Mouse (Mus musculus) heart, adult 10 weeks (tissue): ENCODE results near the gene Trim3. TPM values are rescaled to one million over a fixed set of nuclear protein-coding genes. Genes with fewer than 3 reads are reported as not detected.

ENCODE experiments used
- polyA plus RNA-seq: library from polyadenylated mRNA; stranded (reverse); fragments of 350-450 nt; fragmentation: Illumina TruSeq; extraction: RNeasy Lipid Tissue Mini Kit (QIAGEN cat#74804); gene quantifications from one replicate; pipeline ENCODE4 v1.2.3, GENCODE M21; 2014; ENCODE audit warnings: low read depth, low replicate concordance

Gene Trim3
- 32.2 TPM for polyA plus RNA-seq

GRCm38 (mm10) chr7:105633127-105633800 lies at the start of gene Trim3:
Gene Trim3 (minus strand): TSS chr7:105633571.

GRCm38 (mm10) chr7:105650639-105651435 lies 17.5 kb upstream of the Trim3 start, which contains the start of gene Dnhd1:
Gene Dnhd1 (plus strand): TSS chr7:105650827.

DNA sequence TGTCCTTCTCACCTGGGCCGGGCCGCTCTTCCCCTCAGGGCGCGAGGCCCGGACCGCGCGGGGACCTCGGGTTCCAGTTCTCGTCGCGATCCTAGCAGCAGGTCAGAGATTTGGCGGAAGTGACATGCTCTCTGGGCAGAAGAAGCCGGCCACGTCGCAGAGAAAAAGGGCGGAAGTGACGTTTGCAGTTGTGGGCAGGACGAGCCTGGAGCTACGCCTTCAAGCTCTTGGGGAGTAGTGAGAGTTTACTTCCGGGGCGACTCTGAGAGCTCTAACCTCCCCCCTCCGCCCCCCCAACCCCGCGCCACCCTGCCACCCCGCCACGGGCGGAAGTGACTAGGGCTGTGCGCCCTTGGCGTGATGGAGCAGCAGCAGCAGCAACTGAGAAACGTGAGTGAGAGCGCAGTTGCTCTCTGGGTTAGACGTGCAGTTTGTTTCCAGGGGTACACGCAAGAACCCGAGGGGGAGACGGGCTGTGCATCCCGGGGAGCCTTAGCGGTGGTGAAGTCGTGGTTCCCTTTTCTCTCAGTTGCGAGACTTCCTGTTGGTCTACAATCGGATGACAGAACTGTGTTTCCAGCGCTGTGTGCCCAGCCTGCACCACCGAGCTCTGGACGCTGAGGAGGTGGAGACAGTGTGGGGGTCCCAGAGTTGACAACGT lies 7.0 kb upstream of the Trim3 start, which contains the start of the genes Arfip2 and Gm45799:
TSS of gene Arfip2 (minus strand) at position 184 of the 661 bp plus-strand sequence.
TSS of gene Gm45799 (plus strand) at position 320 of the 661 bp plus-strand sequence.

GRCm38 (mm10) chr7:105639756-105640155 lies 6.4 kb upstream of the Trim3 start, which contains the start of gene Timm10b:
Gene Timm10b (plus strand): TSS chr7:105640056.

DNA sequence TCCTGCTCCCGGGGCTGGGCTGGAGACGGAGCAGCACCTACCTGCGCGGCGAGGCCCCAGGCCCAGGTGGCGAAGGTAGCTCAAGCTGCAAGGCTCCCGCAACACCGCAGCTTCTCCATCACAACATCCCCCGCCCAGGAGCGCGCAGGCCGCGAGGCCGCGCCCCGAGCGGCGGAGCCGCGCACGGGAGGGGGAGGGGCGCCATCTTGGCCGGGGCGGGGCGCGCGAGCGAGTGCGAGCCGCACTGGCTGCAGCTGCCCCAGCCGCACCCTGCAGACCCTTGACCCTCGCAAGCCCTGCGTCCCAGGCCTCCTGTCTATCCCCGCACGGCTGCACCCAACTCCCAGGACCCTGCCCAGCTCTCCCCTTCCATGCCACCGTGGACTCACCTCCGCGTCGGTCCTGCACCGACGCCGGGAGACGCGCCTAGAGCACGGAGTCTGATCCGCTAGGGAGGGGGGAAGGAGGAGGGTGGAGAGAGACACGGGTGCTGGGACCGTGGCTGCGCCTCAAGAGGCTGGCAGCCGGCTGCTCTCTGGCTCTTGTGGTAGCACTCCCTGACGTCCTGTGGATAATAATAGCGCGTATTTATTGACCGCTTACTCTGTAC lies 52.2 kb downstream of the Trim3 start, which contains the start of gene Apbb1:
TSS of gene Apbb1 (minus strand) at position 560 of the 610 bp plus-strand sequence.

Other genes with a start within 250 kb of the Trim3 start
- 20.8 TPM for gene Fam160a2, start 233.5 kb downstream of the Trim3 start, polyA plus RNA-seq
- gene Cnga4, start 229.0 kb downstream of the Trim3 start, polyA plus RNA-seq = not detected
- gene Cckbr, start 207.8 kb downstream of the Trim3 start, polyA plus RNA-seq = not detected
- gene Cavin3, start 151.3 kb downstream of the Trim3 start, polyA plus RNA-seq = 22.7 TPM
- 166 TPM for gene Smpd1, start 79.2 kb downstream of the Trim3 start, polyA plus RNA-seq
- 185 TPM for gene Apbb1, start 51.9 kb downstream of the Trim3 start, polyA plus RNA-seq
- 1.9 TPM for gene Hpx, start 33.4 kb downstream of the Trim3 start, polyA plus RNA-seq
- 70.9 TPM for gene Timm10b, start 6.5 kb upstream of the Trim3 start, polyA plus RNA-seq
- 26.5 TPM for gene Arfip2, start 6.8 kb upstream of the Trim3 start, polyA plus RNA-seq
- 16.1 TPM for gene Gm45799, start 7.0 kb upstream of the Trim3 start, polyA plus RNA-seq
- gene Dnhd1, start 17.3 kb upstream of the Trim3 start, polyA plus RNA-seq = 0.86 TPM
- gene Ilk, start 103.0 kb upstream of the Trim3 start, polyA plus RNA-seq = 116 TPM
- gene Rrp8, start 103.8 kb upstream of the Trim3 start, polyA plus RNA-seq = 13.9 TPM
- 98.7 TPM for gene Taf10, start 110.8 kb upstream of the Trim3 start, polyA plus RNA-seq
- 52.4 TPM for gene Tpp1, start 118.7 kb upstream of the Trim3 start, polyA plus RNA-seq
- gene Dchs1, start 154.1 kb upstream of the Trim3 start, polyA plus RNA-seq = 5.0 TPM
- 105 TPM for gene Mrpl17, start 177.5 kb upstream of the Trim3 start, polyA plus RNA-seq